Mouse (Mus musculus): ENCODE data around the gene Cd151.

GRCm38 (mm10) chr7:141463824-141464602, 3.2 kb upstream of the Cd151 start:
- TF ChIP-seq CTCF (IDR thresholded peaks at IDR 0.05; ENCODE audit: extremely low read depth, insufficient read depth, insufficient read length, insufficient replicate concordance) (no peak), POLR2A (IDR thresholded peaks at IDR 0.05; ENCODE audit: low read depth, low read length) (no peak)

Data from spleen, adult 2 months (tissue).